Mouse (Mus musculus) liver, postnatal 0 days (tissue): ENCODE results near the gene Zbed6. TPM values are rescaled to one million over a fixed set of nuclear protein-coding genes. Genes with fewer than 3 reads are reported as not detected.

Experiments used
- ATAC-seq: fragments of 200-750 bp; cut with Nextera tagmentation; 2 replicates; pipeline ENCODE4 v1.8.0; 2017; ENCODE audit warnings: mild to moderate bottlenecking, moderate library complexity
- DNase-seq: peaks from one replicate; pipeline ENCODE4 v3.0.0-alpha.2; 2016
- H3K27ac ChIP-seq: fragments of 300-500 bp; sonication (generic); 2 replicates; pipeline ENCODE4 v1.5.1; 2014; ENCODE audit warnings: antibody characterized with exemption, moderate library complexity, mild to moderate bottlenecking, low read depth
- H3K27me3 ChIP-seq: fragments of 300-500 bp; sonication (generic); 2 replicates; pipeline ENCODE4 v1.6.1; 2014; ENCODE audit warnings: low read length, control low read depth, mixed read lengths; ENCODE audit not compliant: insufficient read depth
- H3K36me3 ChIP-seq: fragments of 300-500 bp; sonication (generic); replicated peaks from 2 replicates; pipeline ENCODE4 v1.6.1; 2014; ENCODE audit warnings: mild to moderate bottlenecking, control low read depth, low read length, moderate library complexity, mixed read lengths; ENCODE audit not compliant: insufficient read depth
- H3K4me1 ChIP-seq: fragments of 300-500 bp; sonication (generic); 2 replicates; pipeline ENCODE4 v1.6.1; 2014; ENCODE audit warnings: antibody characterized with exemption, mild to moderate bottlenecking, control low read depth; ENCODE audit not compliant: insufficient read depth
- H3K4me2 ChIP-seq: fragments of 300-500 bp; sonication (generic); 2 replicates; pipeline ENCODE4 v1.6.1; 2014; ENCODE audit warnings: low read depth, mild to moderate bottlenecking, low read length, moderate library complexity, mixed read lengths
- H3K4me3 ChIP-seq: fragments of 300-500 bp; sonication (generic); 2 replicates; pipeline ENCODE4 v1.5.1; 2014; ENCODE audit warnings: low read depth, low read length
- H3K9ac ChIP-seq: fragments of 300-500 bp; sonication (generic); replicated peaks from 2 replicates; pipeline ENCODE4 v1.6.1; 2014; ENCODE audit warnings: mild to moderate bottlenecking, moderate library complexity
- H3K9me3 ChIP-seq: fragments of 300-500 bp; sonication (generic); 2 replicates; pipeline ENCODE4 v1.6.1; 2016; ENCODE audit warnings: mild to moderate bottlenecking, control low read depth, low read length, mixed read lengths
- CTCF ChIP-seq: sonication (generic); IDR thresholded peaks from 2 replicates; pipeline ENCODE4 v1.5.1; 2016; ENCODE audit warnings: antibody characterized with exemption, low read depth
- EP300 ChIP-seq: IDR thresholded peaks from 2 replicates; pipeline ENCODE4 v1.6.1; 2016; ENCODE audit warnings: antibody characterized with exemption, low read depth, mild to moderate bottlenecking
- WGBS: fragments of 180-500 bp; shearing (Covaris S2); extraction: QIAGEN DNeasy Blood & Tissue Kit; methylation state at CpG from one replicate; pipeline ENCODE4 v1.1.7; 2014; ENCODE audit not compliant: insufficient replicate concordance; 5-methylcytosine and 5-hydroxymethylcytosine counted together
- polyA plus RNA-seq: library from polyadenylated mRNA; unstranded; fragments of >200 nt; fragmentation: Nextera tagmentation; extraction: Ambion mirVana; gene quantifications from 2 replicates; pipeline ENCODE4 v1.2.1, GENCODE M21; 2015

Gene Zbed6
- polyA plus RNA-seq, 1 experiment from 2014 or later, result 0.09 TPM

GRCm38 (mm10) chr1:133694301-133694700, 33.6 kb upstream of the Zbed6 start:
- H3K4me3 ChIP-seq, result no peak overlapping the region
- TF ChIP-seq CTCF, result no peak
- no peak for TF ChIP-seq EP300
- no peaks in the 10 kb centered on the region for H3K9me3 ChIP-seq
- H3K36me3 ChIP-seq, result no peaks in the 10 kb centered on the region
- H3K9ac ChIP-seq, result 0 out of 2 replicates have a peak overlapping the region, but pooled peaks have one; percentile 21
- 29% methylated on average over 1 of the region's 1 CpGs for WGBS
- H3K4me2 ChIP-seq, result peak overlapping the region; percentile 29; the same call in 1 of the 2 replicates
- peak; percentile 43; the same call in 1 of the 2 replicates for ATAC-seq
- DNase-seq, result no peak
- H3K27ac ChIP-seq, result peak overlapping the region; percentile 72
- H3K4me1 ChIP-seq, result peaks cover 36% of the 10 kb centered on the region
- H3K27me3 ChIP-seq, result no peaks in the 10 kb centered on the region

- whole genome bisulfite sequencing, result 72% methylated on average over 11 of the region's 11 CpGs
- Histone ChIP-seq H3K4me1 (peaks cover 36% of the 10 kb centered on the region), H3K9me3 (no peaks in the 10 kb centered on the region), H3K9ac (0 out of 2 replicates have a peak overlapping the region, but pooled peaks have one; percentile 21), H3K4me3 (no peak overlapping the region), H3K27me3 (no peaks in the 10 kb centered on the region), H3K36me3 (no peaks in the 10 kb centered on the region), H3K27ac (peak overlapping the region; percentile 72), H3K4me2 (peak overlapping the region; percentile 29; the same call in 1 of the 2 replicates)
- DNase-seq (no peak), ATAC-seq (no peak)
- no peak for TF ChIP-seq CTCF
- TF ChIP-seq EP300, result no peak
Measured at GRCm38 (mm10) chr1:133693536-133694114, 32.9 kb upstream of the Zbed6 start.

- Histone ChIP-seq H3K9ac (no peak overlapping the region), H3K27me3 (no peaks in the 10 kb centered on the region)
- no peak for ATAC-seq
Measured at GRCm38 (mm10) chr1:133692195-133692594, 31.5 kb upstream of the Zbed6 start.

GRCm38 (mm10) chr1:133691046-133691445, 30.4 kb upstream of the Zbed6 start:
- TF ChIP-seq CTCF, result no peak
- TF ChIP-seq EP300, result no peak
- Histone ChIP-seq H3K27ac (no peak overlapping the region), H3K4me3 (no peak overlapping the region), H3K36me3 (no peaks in the 10 kb centered on the region), H3K4me1 (peaks cover 39% of the 10 kb centered on the region), H3K4me2 (no peak overlapping the region), H3K9ac (no peak overlapping the region), H3K27me3 (no peaks in the 10 kb centered on the region), H3K9me3 (no peaks in the 10 kb centered on the region)
- no peak for ATAC-seq
- WGBS, result 88% methylated on average over 6 of the region's 6 CpGs
- DNase-seq, result no peak

More at GRCm38 (mm10) chr1:133692195-133692594, 31.5 kb upstream of the Zbed6 start:
- Histone ChIP-seq H3K4me1 (peaks cover 39% of the 10 kb centered on the region), H3K9me3 (no peaks in the 10 kb centered on the region), H3K36me3 (no peaks in the 10 kb centered on the region), H3K4me2 (no peak overlapping the region), H3K4me3 (no peak overlapping the region), H3K27ac (no peak overlapping the region)
- no peak for DNase-seq
- no peak for TF ChIP-seq CTCF
- TF ChIP-seq EP300, result no peak
- WGBS, result 52% methylated on average over 4 of the region's 4 CpGs

- no peaks in the 10 kb centered on the region for H3K27me3 ChIP-seq
- peak within 1 kb of the TSS; percentile 35 for H3K4me2 ChIP-seq
- no peaks in the 10 kb centered on the region for H3K9me3 ChIP-seq
- peak; percentile 34 for DNase-seq
- no peak within 1 kb of the TSS for H3K4me3 ChIP-seq
- WGBS, result 22% methylated on average over 6 of the region's 6 CpGs
- TF ChIP-seq CTCF (no peak), EP300 (no peak)
- peaks cover 34% of the 10 kb centered on the region for H3K4me1 ChIP-seq
- no peak within 1 kb of the TSS for H3K9ac ChIP-seq
- no peaks in the 10 kb centered on the region for H3K36me3 ChIP-seq
- H3K27ac ChIP-seq, result no peak within 1 kb of the TSS
- no peak for ATAC-seq
Measured at GRCm38 (mm10) chr1:133689897-133690296, 29.2 kb upstream of the Zbed6 start, which contains the start of gene Lax1. TSS of gene Lax1 (minus strand) at chr1:133690108.

GRCm38 (mm10) chr1:133688301-133688700, 27.6 kb upstream of the Zbed6 start:
- peaks cover 19% of the 10 kb centered on the region for H3K4me1 ChIP-seq
- no peaks in the 10 kb centered on the region for H3K27me3 ChIP-seq
- H3K36me3 ChIP-seq, result no peaks in the 10 kb centered on the region
- ATAC-seq, result no peak
- no peak for DNase-seq
- WGBS, result 73% methylated on average over 7 of the region's 7 CpGs
- no peak for TF ChIP-seq CTCF
- TF ChIP-seq EP300, result no peak
- no peak overlapping the region for H3K9ac ChIP-seq
- H3K9me3 ChIP-seq, result no peaks in the 10 kb centered on the region
- no peak overlapping the region for H3K27ac ChIP-seq
- no peak overlapping the region for H3K4me3 ChIP-seq
- H3K4me2 ChIP-seq, result no peak overlapping the region
